Mouse (Mus musculus): ENCODE results near the gene Klhl40. TPM values are rescaled to one million over a fixed set of nuclear protein-coding genes. Genes with fewer than 3 reads are reported as not detected.

The Klhl40 gene
- polyA plus RNA-seq, 1 experiment = not detected

GRCm38 (mm10) chr9:121794972-121795539, 17.6 kb downstream of the Klhl40 start:
- no peak for TF ChIP-seq POLR2A (IDR thresholded peaks at IDR 0.05; ENCODE audit: insufficient read depth, low read depth, low read length)
- TF ChIP-seq CTCF (IDR thresholded peaks at IDR 0.05; ENCODE audit: insufficient read depth, low read depth, low read length) = no peak
- H3K4me3 ChIP-seq (ENCODE audit: insufficient read depth, low read depth, low read length) = no peak overlapping the region
- H3K4me1 ChIP-seq (ENCODE audit: control insufficient read depth, insufficient read depth, low read length) = peaks cover 45% of the 10 kb centered on the region
- no peak overlapping the region for H3K27ac ChIP-seq (ENCODE audit: insufficient read depth, low read depth, low read length)
- 40% methylated on average over 1 of the region's 1 CpGs for WGBS

- no peak overlapping the region for H3K27ac ChIP-seq (ENCODE audit: insufficient read depth, low read depth, low read length)
- H3K4me3 ChIP-seq (ENCODE audit: insufficient read depth, low read depth, low read length) = no peak overlapping the region
- TF ChIP-seq CTCF (IDR thresholded peaks at IDR 0.05; ENCODE audit: insufficient read depth, low read depth, low read length) = no peak
- TF ChIP-seq POLR2A (IDR thresholded peaks at IDR 0.05; ENCODE audit: insufficient read depth, low read depth, low read length) = no peak
- H3K4me1 ChIP-seq (ENCODE audit: control insufficient read depth, insufficient read depth, low read length) = peaks cover 21% of the 10 kb centered on the region
- WGBS = 56% methylated on average over 12 of the region's 12 CpGs
These were observed 20.3 kb downstream of the Klhl40 start for GRCm38 (mm10) chr9:121797722-121798121.

GRCm38 (mm10) chr9:121798887-121799520, 21.6 kb downstream of the Klhl40 start:
- Histone ChIP-seq H3K27ac (ENCODE audit: insufficient read depth, low read depth, low read length) (no peak overlapping the region), H3K4me1 (ENCODE audit: control insufficient read depth, insufficient read depth, low read length) (peaks cover 17% of the 10 kb centered on the region; the same call in 1 of the 2 replicates), H3K4me3 (ENCODE audit: insufficient read depth, low read depth, low read length) (no peak overlapping the region)
- WGBS = 58% methylated on average over 6 of the region's 6 CpGs
- TF ChIP-seq CTCF (IDR thresholded peaks at IDR 0.05; ENCODE audit: insufficient read depth, low read depth, low read length) = no peak
- no peak for TF ChIP-seq POLR2A (IDR thresholded peaks at IDR 0.05; ENCODE audit: insufficient read depth, low read depth, low read length)

GRCm38 (mm10) chr9:121802747-121803146, 25.3 kb downstream of the Klhl40 start:
- Histone ChIP-seq H3K4me3 (ENCODE audit: insufficient read depth, low read depth, low read length) (no peak overlapping the region), H3K27ac (ENCODE audit: insufficient read depth, low read depth, low read length) (no peak overlapping the region), H3K4me1 (ENCODE audit: control insufficient read depth, insufficient read depth, low read length) (peaks cover 8% of the 10 kb centered on the region; the same call in 1 of the 2 replicates)
- TF ChIP-seq POLR2A (IDR thresholded peaks at IDR 0.05; ENCODE audit: insufficient read depth, low read depth, low read length) = no peak
- WGBS = 83% methylated on average over 7 of the region's 7 CpGs

GRCm38 (mm10) chr9:121807546-121807945, 30.1 kb downstream of the Klhl40 start:
- 64% methylated on average over 1 of the region's 1 CpGs for WGBS
- no peak for TF ChIP-seq CTCF (IDR thresholded peaks at IDR 0.05; ENCODE audit: insufficient read depth, low read depth, low read length)
- TF ChIP-seq POLR2A (IDR thresholded peaks at IDR 0.05; ENCODE audit: insufficient read depth, low read depth, low read length) = no peak
- Histone ChIP-seq H3K4me3 (ENCODE audit: insufficient read depth, low read depth, low read length) (no peak overlapping the region), H3K4me1 (ENCODE audit: control insufficient read depth, insufficient read depth, low read length) (peaks cover 20% of the 10 kb centered on the region; the same call in 1 of the 2 replicates), H3K27ac (ENCODE audit: insufficient read depth, low read depth, low read length) (peak overlapping the region; percentile 22)

- 49% methylated on average over 7 of the region's 7 CpGs for WGBS
- Histone ChIP-seq H3K27ac (ENCODE audit: insufficient read depth, low read depth, low read length) (peak overlapping the region; percentile 22), H3K4me3 (ENCODE audit: insufficient read depth, low read depth, low read length) (no peak overlapping the region), H3K4me1 (ENCODE audit: control insufficient read depth, insufficient read depth, low read length) (peaks cover 20% of the 10 kb centered on the region; the same call in 1 of the 2 replicates)
- TF ChIP-seq POLR2A (IDR thresholded peaks at IDR 0.05; ENCODE audit: insufficient read depth, low read depth, low read length) (no peak), CTCF (IDR thresholded peaks at IDR 0.05; ENCODE audit: insufficient read depth, low read depth, low read length) (no peak)
These were observed 30.5 kb downstream of the Klhl40 start for GRCm38 (mm10) chr9:121807947-121808346.

GRCm38 (mm10) chr9:121808511-121808910, 31.1 kb downstream of the Klhl40 start:
- H3K4me3 ChIP-seq (ENCODE audit: insufficient read depth, low read depth, low read length) = no peak overlapping the region
- peaks cover 20% of the 10 kb centered on the region; the same call in 1 of the 2 replicates for H3K4me1 ChIP-seq (ENCODE audit: control insufficient read depth, insufficient read depth, low read length)
- WGBS = 74% methylated on average over 3 of the region's 3 CpGs
- peak overlapping the region; percentile 22 for H3K27ac ChIP-seq (ENCODE audit: insufficient read depth, low read depth, low read length)
- TF ChIP-seq POLR2A (IDR thresholded peaks at IDR 0.05; ENCODE audit: insufficient read depth, low read depth, low read length) = no peak
- TF ChIP-seq CTCF (IDR thresholded peaks at IDR 0.05; ENCODE audit: insufficient read depth, low read depth, low read length) = no peak

- Histone ChIP-seq H3K4me3 (ENCODE audit: insufficient read depth, low read depth, low read length) (no peak overlapping the region), H3K27ac (ENCODE audit: insufficient read depth, low read depth, low read length) (peak overlapping the region; percentile 76), H3K4me1 (ENCODE audit: control insufficient read depth, insufficient read depth, low read length) (peaks cover 20% of the 10 kb centered on the region; the same call in 1 of the 2 replicates)
- WGBS = 44% methylated on average over 15 of the region's 15 CpGs
- TF ChIP-seq CTCF (IDR thresholded peaks at IDR 0.05; ENCODE audit: insufficient read depth, low read depth, low read length) (no peak), POLR2A (IDR thresholded peaks at IDR 0.05; ENCODE audit: insufficient read depth, low read depth, low read length) (no peak)
These were observed 32.8 kb downstream of the Klhl40 start for GRCm38 (mm10) chr9:121810081-121810821.

- Histone ChIP-seq H3K27ac (ENCODE audit: insufficient read depth, low read depth, low read length) (no peak overlapping the region), H3K4me1 (ENCODE audit: control insufficient read depth, insufficient read depth, low read length) (peaks cover 20% of the 10 kb centered on the region), H3K4me3 (ENCODE audit: insufficient read depth, low read depth, low read length) (no peak overlapping the region)
- WGBS = 76% methylated on average over 6 of the region's 6 CpGs
- no peak for TF ChIP-seq CTCF (IDR thresholded peaks at IDR 0.05; ENCODE audit: insufficient read depth, low read depth, low read length)
- no peak for TF ChIP-seq POLR2A (IDR thresholded peaks at IDR 0.05; ENCODE audit: insufficient read depth, low read depth, low read length)
These were observed 37.8 kb downstream of the Klhl40 start for GRCm38 (mm10) chr9:121815183-121815582.
